Mouse (Mus musculus): ENCODE data around the gene Uba52. TPM values are rescaled to one million over a fixed set of nuclear protein-coding genes. Genes with fewer than 3 reads are reported as not detected.
A peak's percentile ranks its signal among the peaks of the same experiment; 100 is the strongest.

Uba52 gene
- total and polyA plus RNA-seq, 3 experiments = 626 to 1,595 (median 1,480) TPM

GRCm38 (mm10) chr8:70490061-70490879, 20.3 kb downstream of the Uba52 start:
- intact Hi-C loops (cut with DNase I) = no loop called here
- H3K36me3 ChIP-seq (ENCODE audit: control insufficient read depth, insufficient read depth, low read length) = no peaks in the 10 kb centered on the region
- no peaks in the 10 kb centered on the region for H3K79me2 ChIP-seq (replicated peaks; ENCODE audit: control insufficient read depth, insufficient read depth, low read length)
- TF ChIP-seq POLR2A (IDR thresholded peaks at IDR 0.05; ENCODE audit: insufficient read depth, low read depth, low read length) = no peak
- WGBS = 38% methylated on average over 10 of the region's 10 CpGs
- no peak overlapping the region for H3K9ac ChIP-seq (ENCODE audit: low read depth, low read length)
- H3K27me3 ChIP-seq (ENCODE audit: control insufficient read depth, insufficient read depth, low read length) = peaks cover 35% of the 10 kb centered on the region
- no peak for DNase-seq
- no peak overlapping the region for H3K4me3 ChIP-seq
- no peak overlapping the region for H3K27ac ChIP-seq
- peaks cover 6% of the 10 kb centered on the region for H3K4me1 ChIP-seq (ENCODE audit: control insufficient read depth, insufficient read depth, low read length)

- Histone ChIP-seq H3K4me1 (ENCODE audit: control insufficient read depth, insufficient read depth, low read length) (peaks cover 6% of the 10 kb centered on the region), H3K27ac (no peak overlapping the region), H3K9ac (ENCODE audit: low read depth, low read length) (0 out of 2 replicates have a peak overlapping the region, but pooled peaks have one; percentile 4)
Observed at GRCm38 (mm10) chr8:70489576-70489975, 21.0 kb downstream of the Uba52 start.

DNA sequence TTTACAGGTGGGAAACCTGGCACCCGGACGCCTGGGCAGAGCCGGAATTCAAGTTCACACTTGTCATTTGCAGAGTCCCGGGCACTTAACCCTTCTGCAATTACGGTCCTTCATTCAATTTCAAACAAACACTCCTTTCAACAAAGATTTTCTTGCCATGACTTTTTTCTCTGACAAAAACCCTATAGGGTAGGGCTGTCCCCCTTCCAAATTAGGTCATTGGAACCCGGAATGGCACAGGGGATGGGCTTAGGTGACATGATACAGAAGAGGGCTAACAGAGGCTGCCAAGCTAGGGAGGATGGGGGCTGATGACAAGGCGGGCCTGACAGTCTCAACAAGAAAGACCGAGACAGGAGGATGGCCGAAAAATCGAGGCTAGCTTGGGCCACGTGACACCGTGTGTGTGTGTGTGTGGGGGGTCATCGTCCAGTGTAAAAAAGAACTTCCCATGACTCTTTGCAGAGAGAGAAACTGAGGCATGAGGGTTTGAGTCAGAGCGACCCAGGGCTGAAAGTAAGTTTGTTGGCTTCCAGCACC, 21.6 kb downstream of the Uba52 start:
- H3K4me1 ChIP-seq (ENCODE audit: control insufficient read depth, insufficient read depth, low read length) = peaks cover 6% of the 10 kb centered on the region
- no peak for DNase-seq
- no peak overlapping the region for H3K27ac ChIP-seq
- no peaks in the 10 kb centered on the region for H3K79me2 ChIP-seq (replicated peaks; ENCODE audit: control insufficient read depth, insufficient read depth, low read length)
- no peak for TF ChIP-seq POLR2A (IDR thresholded peaks at IDR 0.05; ENCODE audit: insufficient read depth, low read depth, low read length)
- TF ChIP-seq EP300 (IDR thresholded peaks at IDR 0.05; ENCODE audit: insufficient read depth, low read depth, low read length) = no peak
- TF ChIP-seq CTCF (IDR thresholded peaks at IDR 0.05) = no peak
- H3K9ac ChIP-seq (ENCODE audit: low read depth, low read length) = no peak overlapping the region
- intact Hi-C loops (cut with DNase I) = no loop called here
- WGBS = 9% methylated on average over 14 of the region's 14 CpGs
- peaks cover 33% of the 10 kb centered on the region for H3K27me3 ChIP-seq (ENCODE audit: control insufficient read depth, insufficient read depth, low read length)
- peak overlapping the region; percentile 39 for H3K4me3 ChIP-seq
- H3K36me3 ChIP-seq (ENCODE audit: control insufficient read depth, insufficient read depth, low read length) = no peaks in the 10 kb centered on the region

More at GRCm38 (mm10) chr8:70489576-70489975, 21.0 kb downstream of the Uba52 start:
- Histone ChIP-seq H3K79me2 (replicated peaks; ENCODE audit: control insufficient read depth, insufficient read depth, low read length) (no peaks in the 10 kb centered on the region), H3K36me3 (ENCODE audit: control insufficient read depth, insufficient read depth, low read length) (no peaks in the 10 kb centered on the region), H3K27me3 (ENCODE audit: control insufficient read depth, insufficient read depth, low read length) (peaks cover 35% of the 10 kb centered on the region), H3K4me3 (peak overlapping the region; percentile 39)
- intact Hi-C loops (cut with DNase I) = no loop called here
- DNase-seq = no peak
- WGBS = 4% methylated on average over 37 of the region's 41 CpGs
- TF ChIP-seq EP300 (IDR thresholded peaks at IDR 0.05; ENCODE audit: insufficient read depth, low read depth, low read length) (no peak), POLR2A (IDR thresholded peaks at IDR 0.05; ENCODE audit: insufficient read depth, low read depth, low read length) (no peak), CTCF (IDR thresholded peaks at IDR 0.05) (no peak)

- H3K27me3 ChIP-seq (ENCODE audit: control insufficient read depth, insufficient read depth, low read length) = peaks cover 25% of the 10 kb centered on the region
- peak overlapping the region; percentile 23; the same call in 1 of the 2 replicates for H3K9ac ChIP-seq (ENCODE audit: low read depth, low read length)
- DNase-seq = no peak
- peaks cover 6% of the 10 kb centered on the region for H3K4me1 ChIP-seq (ENCODE audit: control insufficient read depth, insufficient read depth, low read length)
- H3K36me3 ChIP-seq (ENCODE audit: control insufficient read depth, insufficient read depth, low read length) = no peaks in the 10 kb centered on the region
- H3K27ac ChIP-seq = no peak overlapping the region
- WGBS = 6% methylated on average over 55 of the region's 55 CpGs
- no peaks in the 10 kb centered on the region for H3K79me2 ChIP-seq (replicated peaks; ENCODE audit: control insufficient read depth, insufficient read depth, low read length)
- no peak for TF ChIP-seq POLR2A (IDR thresholded peaks at IDR 0.05; ENCODE audit: insufficient read depth, low read depth, low read length)
- no peak for TF ChIP-seq EP300 (IDR thresholded peaks at IDR 0.05; ENCODE audit: insufficient read depth, low read depth, low read length)
- no peak for TF ChIP-seq CTCF (IDR thresholded peaks at IDR 0.05)
- peak overlapping the region; percentile 47 for H3K4me3 ChIP-seq
- intact Hi-C loops (cut with DNase I) = no loop called here
Observed at GRCm38 (mm10) chr8:70487993-70488796, 22.4 kb downstream of the Uba52 start.

- Histone ChIP-seq H3K27me3 (ENCODE audit: control insufficient read depth, insufficient read depth, low read length) (peaks cover 17% of the 10 kb centered on the region), H3K4me3 (peak within 1 kb of the TSS; percentile 47), H3K36me3 (ENCODE audit: control insufficient read depth, insufficient read depth, low read length) (no peaks in the 10 kb centered on the region), H3K9ac (ENCODE audit: low read depth, low read length) (no peak within 1 kb of the TSS), H3K79me2 (replicated peaks; ENCODE audit: control insufficient read depth, insufficient read depth, low read length) (no peaks in the 10 kb centered on the region), H3K4me1 (ENCODE audit: control insufficient read depth, insufficient read depth, low read length) (peaks cover 6% of the 10 kb centered on the region), H3K27ac (no peak within 1 kb of the TSS)
- 6% methylated on average over 33 of the region's 33 CpGs for WGBS
- intact Hi-C loops (cut with DNase I) = no loop called here
- TF ChIP-seq CTCF (IDR thresholded peaks at IDR 0.05) (no peak), EP300 (IDR thresholded peaks at IDR 0.05; ENCODE audit: insufficient read depth, low read depth, low read length) (no peak), POLR2A (IDR thresholded peaks at IDR 0.05; ENCODE audit: insufficient read depth, low read depth, low read length) (no peak)
- DNase-seq = no peak
Observed at GRCm38 (mm10) chr8:70486941-70487520, 23.6 kb downstream of the Uba52 start, which contains the start of gene Tmem59l. Gene Tmem59l, minus strand, starts transcription at chr8:70487358.
